Mouse (Mus musculus) CD4-positive, CD25-positive, alpha-beta regulatory T cell (primary cell): ENCODE measurements around the gene Acot4. TPM values are rescaled to one million over a fixed set of nuclear protein-coding genes. Genes with fewer than 3 reads are reported as not detected.

Experiments used
- polyA plus RNA-seq: library from polyadenylated mRNA; unstranded; fragments of 100-300 nt; shearing (Covaris generic); gene quantifications from one replicate; pipeline ENCODE4 v1.2.1, GENCODE M21; 2017

Acot4 gene
- 0.12 TPM for polyA plus RNA-seq

GRCm38 (mm10) chr12:84038241-84038640 is at the start of gene Acot4:
Gene Acot4, plus strand, starts transcription at chr12:84038379.

GRCm38 (mm10) chr12:84009171-84009965 is 28.8 kb upstream of the Acot4 start, which contains the start of gene Acot1:
Gene Acot1, plus strand, starts transcription at chr12:84009490.

GRCm38 (mm10) chr12:84038691-84039111 is 522 bp downstream of the Acot4 start, which contains the start of gene Gm49366:
Gene Gm49366, plus strand, starts transcription at chr12:84038935.

GRCm38 (mm10) chr12:84051937-84052474 is 13.8 kb downstream of the Acot4 start, which contains the start of gene Acot3:
Gene Acot3, plus strand, starts transcription at chr12:84052144.

GRCm38 (mm10) chr12:84068986-84069385 is 30.8 kb downstream of the Acot4 start, which contains the start of gene Acot5:
Gene Acot5, plus strand, starts transcription at chr12:84069325.

Other genes with a start within 250 kb of the Acot4 start
- gene Numb, start 116.4 kb upstream of the Acot4 start, polyA plus RNA-seq: 43.1 TPM
- gene Riox1, start 87.8 kb upstream of the Acot4 start, polyA plus RNA-seq: 31.7 TPM
- not detected for gene Heatr4, start 53.5 kb upstream of the Acot4 start, polyA plus RNA-seq
- 5.8 TPM for gene Acot2, start 50.5 kb upstream of the Acot4 start, polyA plus RNA-seq
- gene Acot1, start 28.9 kb upstream of the Acot4 start, polyA plus RNA-seq: not detected
- gene Gm49366, start 556 bp downstream of the Acot4 start, polyA plus RNA-seq: not detected
- not detected for gene Acot3, start 13.8 kb downstream of the Acot4 start, polyA plus RNA-seq
- gene Acot5, start 30.9 kb downstream of the Acot4 start, polyA plus RNA-seq: not detected
- gene Acot6, start 62.3 kb downstream of the Acot4 start, polyA plus RNA-seq: 4.3 TPM
- 0.37 TPM for gene Dnal1, start 76.0 kb downstream of the Acot4 start, polyA plus RNA-seq
- 0.14 TPM for gene Pnma1, start 110.1 kb downstream of the Acot4 start, polyA plus RNA-seq
- gene Elmsan1, start 180.5 kb downstream of the Acot4 start, polyA plus RNA-seq: 23.7 TPM
- gene Ptgr2, start 246.9 kb downstream of the Acot4 start, polyA plus RNA-seq: 33.3 TPM